Mouse (Mus musculus) C2C12 (cell line): Measurements from ENCODE around the gene Adamts16.

ENCODE experiments used
- CEBPB ChIP-seq: IDR thresholded peaks from one replicate; pipeline ENCODE4 v1.6.1; 2011; ENCODE audit warnings: low read depth, mild to moderate bottlenecking, control low read depth, moderate library complexity
- CTCF ChIP-seq: IDR thresholded peaks from one replicate; pipeline ENCODE4 v1.5.1; 2011; ENCODE audit not compliant: control insufficient read depth, insufficient read depth, insufficient read length
- MYOG ChIP-seq: IDR thresholded peaks from one replicate; pipeline ENCODE4 v1.6.1; 2011; ENCODE audit not compliant: control insufficient read depth, insufficient read length; ENCODE audit errors: extremely low read depth
- USF1 ChIP-seq: IDR thresholded peaks from one replicate; pipeline ENCODE4 v1.6.1; 2011; ENCODE audit warnings: low read depth, mild to moderate bottlenecking, control low read depth, moderate library complexity

DNA sequence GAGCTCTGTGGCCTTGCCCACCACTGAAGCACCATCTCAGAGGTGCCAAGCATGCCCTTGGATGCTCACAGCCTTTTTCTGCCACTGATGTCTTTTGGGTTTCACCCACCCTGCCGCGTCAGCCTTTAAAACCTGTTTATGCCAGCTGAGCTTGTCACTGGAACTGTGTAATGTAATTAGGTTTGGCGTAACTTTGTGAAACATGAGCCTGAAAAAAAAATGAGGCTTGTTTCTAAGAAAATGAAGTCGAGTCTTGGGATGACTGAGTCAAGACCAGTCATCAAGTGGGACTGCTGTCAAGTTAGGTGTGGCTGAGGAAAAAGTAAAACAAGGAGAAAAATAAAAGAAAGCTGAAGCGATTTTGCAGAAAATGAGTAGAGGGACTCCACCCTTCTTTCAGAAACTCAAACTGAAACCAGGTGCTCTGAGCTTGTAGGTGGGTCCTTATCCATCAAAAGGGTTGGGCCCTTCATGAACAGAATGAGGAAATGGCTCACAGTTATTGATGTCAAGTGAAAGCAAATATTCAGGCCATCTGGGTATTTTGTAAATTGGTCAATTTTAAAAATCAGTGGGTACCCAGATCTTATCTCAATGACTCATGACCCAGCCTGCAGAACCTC, 97.1 kb downstream of the Adamts16 start:
- TF ChIP-seq CTCF (no peak), MYOG (no peak), USF1 (no peak), CEBPB (no peak)
